Mouse (Mus musculus) small intestine, adult 2 months (tissue): ENCODE measurements at regions not wholly inside any gene's neighbourhood (a gene's known extent, or its start where the extent isn't known, plus 50 kb on each side); places are given as distances from the start of the nearest gene placed in this dataset.

ENCODE experiments used
- H3K27ac ChIP-seq: fragments of 200-500 bp; 2 replicates; pipeline ENCODE4 v1.5.1; 2012; ENCODE audit warnings: low read depth, low read length, control low read depth, inconsistent platforms; ENCODE audit not compliant: insufficient read depth
- H3K27me3 ChIP-seq: fragments of 200-500 bp; 2 replicates; pipeline ENCODE4 v1.6.1; 2012; ENCODE audit warnings: mild to moderate bottlenecking, moderate library complexity, low read length, inconsistent platforms; ENCODE audit not compliant: control insufficient read depth, insufficient read depth
- H3K36me3 ChIP-seq: fragments of 200-500 bp; 2 replicates; pipeline ENCODE4 v1.6.1; 2012; ENCODE audit warnings: mild to moderate bottlenecking, low read length, control low read depth, inconsistent platforms; ENCODE audit not compliant: control insufficient read depth, insufficient read depth
- H3K4me1 ChIP-seq: fragments of 200-500 bp; 2 replicates; pipeline ENCODE4 v1.6.1; 2012; ENCODE audit warnings: low read length, inconsistent platforms, mixed read lengths; ENCODE audit not compliant: control insufficient read depth, insufficient read depth, insufficient read length
- H3K4me3 ChIP-seq: fragments of 200-500 bp; 2 replicates; pipeline ENCODE4 v1.5.1; 2012; ENCODE audit warnings: low read depth, mild to moderate bottlenecking, control low read depth, inconsistent platforms, low read length, moderate library complexity
- CTCF ChIP-seq: fragments of 200-500 bp; IDR thresholded peaks from 2 replicates; pipeline ENCODE4 v1.5.1; 2012; ENCODE audit warnings: low read depth, mild to moderate bottlenecking, control low read depth, inconsistent platforms, low read length, moderate library complexity, mixed read lengths; ENCODE audit not compliant: insufficient replicate concordance, insufficient read length; ENCODE audit errors: extremely low read depth
- POLR2A ChIP-seq: fragments of 200-500 bp; IDR thresholded peaks from 2 replicates; pipeline ENCODE4 v1.6.1; 2012; ENCODE audit warnings: low read depth, mild to moderate bottlenecking, control low read depth, inconsistent platforms, low read length, moderate library complexity
- WGBS: fragments of 180-500 bp; shearing (Covaris S2); methylation state at CpG from one replicate; pipeline ENCODE4 v1.1.7; 2018; 5-methylcytosine and 5-hydroxymethylcytosine counted together

DNA sequence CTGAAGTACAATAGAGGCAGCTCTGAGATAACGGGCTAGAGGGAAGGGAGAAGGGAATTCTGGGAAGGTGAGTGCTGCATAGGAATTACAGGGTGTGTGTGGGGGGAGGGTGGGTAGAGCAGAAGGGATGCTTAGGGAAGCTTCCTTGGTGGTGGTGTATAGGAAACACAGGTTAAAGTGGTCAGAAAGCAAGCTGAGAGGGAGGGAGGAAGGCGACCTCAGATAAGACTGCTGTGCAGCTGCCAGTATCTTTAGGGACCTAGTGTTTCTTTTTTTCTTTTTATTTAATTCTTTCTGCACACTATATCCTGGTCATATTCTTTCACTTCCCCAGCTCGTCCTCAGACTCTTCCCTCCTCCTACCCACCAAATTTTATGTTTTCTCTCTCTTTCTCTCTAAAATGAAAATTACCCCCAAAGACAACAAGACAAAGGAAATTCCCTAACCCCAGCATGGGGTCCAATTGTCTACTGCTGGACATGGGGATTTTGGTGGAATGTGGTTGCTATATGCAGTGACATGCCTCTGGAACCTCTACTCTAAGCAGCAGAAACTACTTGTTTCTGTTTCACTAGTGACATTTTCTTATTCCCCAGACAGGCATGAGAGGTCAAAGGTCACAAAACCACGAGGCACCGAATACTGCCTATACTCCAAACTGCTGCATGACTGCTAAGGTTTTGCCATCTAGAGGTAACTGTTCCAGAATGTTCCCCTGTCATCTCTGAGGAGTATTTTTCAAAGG, 835.8 kb upstream of the Lrrc6 start:
- 33% methylated on average over 5 of the region's 5 CpGs for WGBS
- Histone ChIP-seq H3K27me3 (no peaks in the 10 kb centered on the region), H3K27ac (no peak overlapping the region), H3K4me1 (no peaks in the 10 kb centered on the region), H3K4me3 (no peak overlapping the region), H3K36me3 (no peaks in the 10 kb centered on the region)
- TF ChIP-seq POLR2A (no peak), CTCF (no peak)

GRCm38 (mm10) chr15:67332521-67332920, 831.8 kb upstream of the Lrrc6 start:
- Histone ChIP-seq H3K4me3 (no peak overlapping the region), H3K4me1 (no peaks in the 10 kb centered on the region), H3K27me3 (no peaks in the 10 kb centered on the region), H3K27ac (no peak overlapping the region), H3K36me3 (no peaks in the 10 kb centered on the region)
- no peak for TF ChIP-seq CTCF
- no peak for TF ChIP-seq POLR2A
- 30% methylated on average over 1 of the region's 1 CpGs for WGBS

DNA sequence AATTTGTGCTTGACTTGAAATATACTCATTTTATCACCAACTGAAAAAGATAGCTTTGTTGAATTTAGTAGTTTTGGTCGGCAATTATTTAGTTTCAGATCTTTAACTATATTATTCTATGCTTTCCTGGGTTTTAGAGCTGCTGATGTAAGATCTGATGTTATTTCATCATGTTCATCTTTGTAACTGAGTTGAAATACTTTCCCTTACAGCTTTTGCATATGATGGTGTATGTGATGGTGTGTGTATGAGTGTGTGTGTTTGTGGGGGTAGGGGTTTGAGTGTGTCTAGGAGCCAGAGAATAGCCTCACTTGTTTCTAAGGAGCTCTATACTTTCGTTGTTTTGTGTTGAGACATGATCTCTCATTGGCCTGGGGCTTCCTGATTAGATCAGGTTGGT, 819.6 kb upstream of the Lrrc6 start:
- Histone ChIP-seq H3K27me3 (no peaks in the 10 kb centered on the region), H3K4me1 (peaks cover 2% of the 10 kb centered on the region; the same call in 1 of the 2 replicates), H3K4me3 (no peak overlapping the region), H3K27ac (no peak overlapping the region), H3K36me3 (no peaks in the 10 kb centered on the region)
- TF ChIP-seq CTCF (no peak), POLR2A (no peak)
- WGBS: 65% methylated on average over 2 of the region's 2 CpGs

DNA sequence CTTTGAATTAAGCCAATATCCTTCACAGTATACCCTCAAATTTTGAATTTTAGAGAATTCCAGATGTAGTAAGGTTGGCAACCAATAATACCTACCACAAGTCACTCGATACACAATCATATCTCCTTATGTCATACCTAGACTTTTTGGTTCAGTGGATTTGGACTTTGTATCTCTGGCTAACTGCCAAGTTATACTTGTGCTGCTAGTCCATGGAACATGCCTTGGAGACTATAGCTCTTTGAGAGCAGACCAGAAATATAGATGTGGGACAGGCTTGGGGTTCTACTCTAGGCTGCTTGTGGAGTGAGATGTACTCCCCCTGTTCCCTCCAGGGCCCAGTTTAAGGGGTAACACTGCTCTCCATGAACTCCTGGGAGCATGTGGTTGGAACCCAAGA, 814.5 kb upstream of the Lrrc6 start:
- WGBS: 21% methylated on average over 1 of the region's 1 CpGs

GRCm38 (mm10) chr15:67313648-67314047, 812.9 kb upstream of the Lrrc6 start:
- H3K27ac ChIP-seq: no peak overlapping the region
- no peak for TF ChIP-seq CTCF
- TF ChIP-seq POLR2A: no peak
- peaks cover 4% of the 10 kb centered on the region; the same call in 1 of the 2 replicates for H3K4me1 ChIP-seq
- no peaks in the 10 kb centered on the region for H3K27me3 ChIP-seq
- no peak overlapping the region for H3K4me3 ChIP-seq
- H3K36me3 ChIP-seq: no peaks in the 10 kb centered on the region

More for the DNA sequence above, 814.5 kb upstream of the Lrrc6 start:
- Histone ChIP-seq H3K4me3 (no peak overlapping the region), H3K27ac (no peak overlapping the region), H3K4me1 (peaks cover 4% of the 10 kb centered on the region; the same call in 1 of the 2 replicates), H3K27me3 (no peaks in the 10 kb centered on the region), H3K36me3 (no peaks in the 10 kb centered on the region)
- no peak for TF ChIP-seq CTCF
- no peak for TF ChIP-seq POLR2A

- WGBS: 23% methylated on average over 1 of the region's 1 CpGs
Measured at GRCm38 (mm10) chr15:67305681-67306080, 805.0 kb upstream of the Lrrc6 start.

DNA sequence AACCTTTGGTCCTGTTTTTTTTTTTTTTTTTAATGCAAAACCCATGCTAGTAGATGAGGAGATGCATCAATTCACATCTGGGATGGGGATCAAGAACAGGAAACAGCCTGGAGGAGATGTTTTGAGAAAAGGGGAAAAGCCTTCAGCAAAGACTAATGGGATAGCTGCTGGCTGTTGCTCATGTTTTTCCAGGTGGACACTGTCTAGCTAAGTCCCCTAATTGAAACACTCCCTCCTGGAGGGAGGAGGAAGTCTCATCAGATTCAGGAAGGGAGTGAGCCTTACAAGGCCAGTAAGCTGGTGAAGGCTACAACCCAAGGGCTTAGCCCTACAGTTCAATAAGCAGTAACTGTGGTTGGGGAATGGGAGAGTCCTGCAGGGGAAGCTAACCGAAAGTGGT, 803.1 kb upstream of the Lrrc6 start:
- H3K4me1 ChIP-seq: peaks cover 2% of the 10 kb centered on the region; the same call in 1 of the 2 replicates
- no peak overlapping the region for H3K27ac ChIP-seq
- no peak overlapping the region for H3K4me3 ChIP-seq
- TF ChIP-seq POLR2A: no peak
- no peak for TF ChIP-seq CTCF
- no peaks in the 10 kb centered on the region for H3K27me3 ChIP-seq
- WGBS: 81% methylated on average over 1 of the region's 1 CpGs
- H3K36me3 ChIP-seq: no peaks in the 10 kb centered on the region

More at GRCm38 (mm10) chr15:67305681-67306080, 805.0 kb upstream of the Lrrc6 start:
- no peak for TF ChIP-seq POLR2A
- TF ChIP-seq CTCF: no peak
- Histone ChIP-seq H3K4me1 (peaks cover 2% of the 10 kb centered on the region; the same call in 1 of the 2 replicates), H3K4me3 (no peak overlapping the region), H3K36me3 (no peaks in the 10 kb centered on the region), H3K27ac (no peak overlapping the region), H3K27me3 (no peaks in the 10 kb centered on the region)

GRCm38 (mm10) chr15:67301871-67302363, 801.2 kb upstream of the Lrrc6 start:
- H3K4me1 ChIP-seq: peaks cover 2% of the 10 kb centered on the region; the same call in 1 of the 2 replicates
- WGBS: 74% methylated on average over 6 of the region's 6 CpGs
- no peaks in the 10 kb centered on the region for H3K27me3 ChIP-seq
- H3K4me3 ChIP-seq: no peak overlapping the region
- no peak for TF ChIP-seq CTCF
- TF ChIP-seq POLR2A: no peak
- H3K27ac ChIP-seq: no peak overlapping the region
- no peaks in the 10 kb centered on the region for H3K36me3 ChIP-seq
